Mouse (Mus musculus) hindbrain, embryonic 11.5 days (tissue): Measurements from ENCODE around the gene Tmem114. TPM values are rescaled to one million over a fixed set of nuclear protein-coding genes. Genes with fewer than 3 reads are reported as not detected.

Source experiments
- ATAC-seq: fragments of 200-750 bp; cut with Nextera tagmentation; 2 replicates; pipeline ENCODE4 v1.8.0; 2017; ENCODE audit warnings: mild to moderate bottlenecking, moderate TSS enrichment, moderate library complexity; ENCODE audit not compliant: low FRiP score
- DNase-seq: peaks from one replicate; pipeline ENCODE4 v3.0.0-alpha.2; 2015; ENCODE audit warnings: low spot score
- H3K27ac ChIP-seq: fragments of 300-500 bp; sonication (generic); 2 replicates; pipeline ENCODE4 v1.5.1; 2014; ENCODE audit warnings: mild to moderate bottlenecking, low read depth, low read length
- H3K27me3 ChIP-seq: fragments of 300-500 bp; sonication (generic); 2 replicates; pipeline ENCODE4 v1.6.1; 2014; ENCODE audit warnings: mild to moderate bottlenecking, low read length, moderate library complexity, mixed read lengths; ENCODE audit not compliant: control insufficient read depth, insufficient read depth
- H3K36me3 ChIP-seq: fragments of 300-500 bp; sonication (generic); 2 replicates; pipeline ENCODE4 v1.6.1; 2014; ENCODE audit warnings: mild to moderate bottlenecking, low read length, moderate library complexity, mixed read lengths; ENCODE audit not compliant: control insufficient read depth, insufficient read depth
- H3K4me1 ChIP-seq: fragments of 300-500 bp; sonication (generic); replicated peaks from 2 replicates; pipeline ENCODE4 v1.6.1; 2014; ENCODE audit warnings: low read length, mixed read lengths; ENCODE audit not compliant: control insufficient read depth, insufficient read depth
- H3K4me2 ChIP-seq: fragments of 300-500 bp; sonication (generic); replicated peaks from 2 replicates; pipeline ENCODE4 v1.6.1; 2014; ENCODE audit warnings: mild to moderate bottlenecking, low read depth, low read length
- H3K4me3 ChIP-seq: fragments of 300-500 bp; sonication (generic); 2 replicates; pipeline ENCODE4 v1.5.1; 2014; ENCODE audit warnings: low read depth, low read length
- H3K9ac ChIP-seq: fragments of 300-500 bp; sonication (generic); 2 replicates; pipeline ENCODE4 v1.6.1; 2014; ENCODE audit warnings: low read depth, low read length
- H3K9me3 ChIP-seq: fragments of 300-500 bp; sonication (generic); 2 replicates; pipeline ENCODE4 v1.6.1; 2016; ENCODE audit warnings: low read length; ENCODE audit not compliant: control insufficient read depth
- WGBS: fragments of 180-500 bp; shearing (Covaris S2); extraction: QIAGEN DNeasy Blood & Tissue Kit; methylation state at CpG from one replicate; pipeline ENCODE4 v1.1.7; 2014; 5-methylcytosine and 5-hydroxymethylcytosine counted together
- polyA plus RNA-seq: library from polyadenylated mRNA; unstranded; fragments of >200 nt; fragmentation: Nextera tagmentation; extraction: Ambion mirVana; gene quantifications from 2 replicates; pipeline ENCODE4 v1.2.1, GENCODE M21; 2014

The Tmem114 gene
- polyA plus RNA-seq, 1 experiment from 2014 or later, result 0.12 TPM

DNA sequence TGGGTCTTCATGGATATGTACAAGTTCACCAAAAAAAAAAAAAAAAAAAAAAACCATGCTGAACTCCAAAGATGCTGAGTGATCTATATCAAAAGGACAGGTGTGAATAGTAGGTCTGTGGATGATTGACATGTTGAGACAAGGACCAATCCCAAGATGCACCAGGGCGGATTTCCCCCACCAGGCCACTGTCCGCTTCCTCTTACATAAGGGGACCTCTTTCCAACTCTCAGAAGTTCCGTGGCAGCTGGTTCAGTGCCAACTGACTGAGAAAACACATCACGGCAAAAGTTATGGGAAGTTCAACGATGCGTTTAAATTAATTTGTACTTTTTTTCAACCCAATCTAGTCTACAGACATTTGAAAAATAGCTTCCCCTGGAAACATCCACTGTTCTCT is 25.1 kb downstream of the Tmem114 start:
- H3K4me2 ChIP-seq, result no peak overlapping the region
- H3K4me3 ChIP-seq, result no peak overlapping the region
- no peak overlapping the region for H3K27ac ChIP-seq
- ATAC-seq (no peak), DNase-seq (no peak)
- peaks cover 2% of the 10 kb centered on the region; the same call in 1 of the 2 replicates for H3K4me1 ChIP-seq
- no peaks in the 10 kb centered on the region for H3K9me3 ChIP-seq
- H3K9ac ChIP-seq, result no peak overlapping the region
- WGBS, result 91% methylated on average over 6 of the region's 6 CpGs
- H3K27me3 ChIP-seq, result no peaks in the 10 kb centered on the region
- H3K36me3 ChIP-seq, result no peaks in the 10 kb centered on the region

DNA sequence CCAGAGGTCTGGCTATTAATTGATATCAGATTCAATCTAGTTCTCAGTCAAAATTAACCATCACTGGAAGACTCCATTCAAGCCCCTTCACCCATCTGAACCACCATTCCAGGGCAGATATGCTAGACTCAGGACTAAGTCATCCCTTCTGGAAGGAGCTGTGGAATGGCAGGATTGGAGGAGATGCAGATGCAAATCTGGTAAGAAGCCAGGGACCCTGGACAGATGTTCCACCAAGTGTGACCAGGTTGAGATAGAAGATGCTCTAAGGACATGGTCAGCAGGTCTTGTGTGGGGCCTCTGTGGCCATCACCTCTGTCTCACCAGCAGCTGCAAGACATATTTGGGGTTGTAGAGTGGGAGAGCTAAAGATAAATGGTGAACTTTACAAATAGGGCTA is 30.0 kb downstream of the Tmem114 start:
- DNase-seq (no peak), ATAC-seq (no peak)
- Histone ChIP-seq H3K9me3 (no peaks in the 10 kb centered on the region), H3K27ac (no peak overlapping the region), H3K4me3 (no peak overlapping the region), H3K4me1 (no peaks in the 10 kb centered on the region), H3K27me3 (no peaks in the 10 kb centered on the region), H3K36me3 (no peaks in the 10 kb centered on the region), H3K4me2 (no peak overlapping the region), H3K9ac (no peak overlapping the region)

- WGBS, result 85% methylated on average over 1 of the region's 1 CpGs
- ATAC-seq, result no peak
- H3K4me3 ChIP-seq, result no peak overlapping the region
Measured at GRCm38 (mm10) chr16:8388491-8388890, 36.4 kb downstream of the Tmem114 start.

GRCm38 (mm10) chr16:8386386-8386785 is 38.5 kb downstream of the Tmem114 start:
- DNase-seq (no peak), ATAC-seq (no peak)
- no peaks in the 10 kb centered on the region for H3K27me3 ChIP-seq
- no peak overlapping the region for H3K4me2 ChIP-seq
- WGBS, result 71% methylated on average over 6 of the region's 6 CpGs
- no peak overlapping the region for H3K4me3 ChIP-seq
- no peak overlapping the region for H3K27ac ChIP-seq
- H3K9ac ChIP-seq, result no peak overlapping the region
- H3K9me3 ChIP-seq, result no peaks in the 10 kb centered on the region
- no peaks in the 10 kb centered on the region for H3K4me1 ChIP-seq
- no peaks in the 10 kb centered on the region for H3K36me3 ChIP-seq

More at GRCm38 (mm10) chr16:8388491-8388890, 36.4 kb downstream of the Tmem114 start:
- Histone ChIP-seq H3K27me3 (no peaks in the 10 kb centered on the region), H3K36me3 (no peaks in the 10 kb centered on the region), H3K27ac (no peak overlapping the region), H3K9ac (no peak overlapping the region), H3K4me2 (no peak overlapping the region), H3K4me1 (no peaks in the 10 kb centered on the region), H3K9me3 (no peaks in the 10 kb centered on the region)
- DNase-seq, result no peak

DNA sequence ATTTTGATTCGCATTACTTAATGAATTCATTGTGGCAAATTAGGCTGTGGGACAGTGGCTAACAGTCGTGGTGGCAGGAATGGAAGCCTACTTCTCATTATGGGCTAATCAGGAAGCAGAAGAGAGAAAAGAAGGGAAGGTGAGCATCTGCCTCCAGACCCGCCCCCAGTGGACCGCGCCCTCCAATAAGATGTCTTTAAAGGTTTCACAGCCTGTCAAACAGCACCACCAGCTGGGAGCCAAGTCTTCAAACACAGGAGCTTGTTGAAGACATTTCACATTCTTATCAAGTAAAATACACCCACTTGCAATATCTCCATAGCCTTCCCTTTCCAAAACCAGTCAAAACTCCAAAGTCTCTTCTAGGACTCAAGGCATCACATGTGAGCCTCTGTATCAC is 39.3 kb downstream of the Tmem114 start:
- no peak overlapping the region for H3K4me3 ChIP-seq
- H3K36me3 ChIP-seq, result no peaks in the 10 kb centered on the region
- no peaks in the 10 kb centered on the region for H3K4me1 ChIP-seq
- H3K4me2 ChIP-seq, result no peak overlapping the region
- H3K9ac ChIP-seq, result no peak overlapping the region
- ATAC-seq (no peak), DNase-seq (no peak)
- 73% methylated on average over 5 of the region's 5 CpGs for WGBS
- H3K27ac ChIP-seq, result no peak overlapping the region
- H3K27me3 ChIP-seq, result no peaks in the 10 kb centered on the region
- H3K9me3 ChIP-seq, result no peaks in the 10 kb centered on the region

DNA sequence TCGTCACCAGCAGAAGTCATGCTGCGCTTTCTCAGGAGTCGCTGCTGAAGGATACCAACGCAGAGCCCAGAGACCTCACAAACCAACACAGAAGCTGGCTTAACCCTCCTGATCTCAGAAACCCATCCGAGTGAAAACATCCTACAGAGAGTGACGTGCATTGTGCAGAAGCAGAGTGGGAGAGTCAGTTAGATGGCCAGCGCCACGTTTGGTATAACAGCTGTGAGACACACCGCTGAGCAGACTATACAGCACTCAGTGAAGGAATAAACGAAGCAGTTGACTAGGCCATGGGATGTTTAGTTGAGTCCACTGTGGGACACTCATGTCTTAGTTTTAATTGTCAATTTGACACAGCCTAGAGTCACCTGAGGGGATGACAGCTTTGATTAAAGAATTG is 40.2 kb downstream of the Tmem114 start:
- H3K4me1 ChIP-seq, result no peaks in the 10 kb centered on the region
- no peak overlapping the region for H3K9ac ChIP-seq
- 72% methylated on average over 10 of the region's 10 CpGs for WGBS
- H3K36me3 ChIP-seq, result no peaks in the 10 kb centered on the region
- no peak overlapping the region for H3K27ac ChIP-seq
- H3K4me3 ChIP-seq, result no peak overlapping the region
- DNase-seq (no peak), ATAC-seq (no peak)
- H3K9me3 ChIP-seq, result no peaks in the 10 kb centered on the region
- H3K4me2 ChIP-seq, result no peak overlapping the region
- H3K27me3 ChIP-seq, result no peaks in the 10 kb centered on the region

- no peaks in the 10 kb centered on the region for H3K4me1 ChIP-seq
- DNase-seq (no peak), ATAC-seq (no peak)
- WGBS, result 82% methylated on average over 9 of the region's 9 CpGs
- H3K4me2 ChIP-seq, result no peak overlapping the region
- no peak overlapping the region for H3K9ac ChIP-seq
- H3K27ac ChIP-seq, result no peak overlapping the region
- no peaks in the 10 kb centered on the region for H3K36me3 ChIP-seq
- no peaks in the 10 kb centered on the region for H3K27me3 ChIP-seq
- no peaks in the 10 kb centered on the region for H3K9me3 ChIP-seq
- no peak overlapping the region for H3K4me3 ChIP-seq
Measured at GRCm38 (mm10) chr16:8383396-8383795, 41.5 kb downstream of the Tmem114 start.

DNA sequence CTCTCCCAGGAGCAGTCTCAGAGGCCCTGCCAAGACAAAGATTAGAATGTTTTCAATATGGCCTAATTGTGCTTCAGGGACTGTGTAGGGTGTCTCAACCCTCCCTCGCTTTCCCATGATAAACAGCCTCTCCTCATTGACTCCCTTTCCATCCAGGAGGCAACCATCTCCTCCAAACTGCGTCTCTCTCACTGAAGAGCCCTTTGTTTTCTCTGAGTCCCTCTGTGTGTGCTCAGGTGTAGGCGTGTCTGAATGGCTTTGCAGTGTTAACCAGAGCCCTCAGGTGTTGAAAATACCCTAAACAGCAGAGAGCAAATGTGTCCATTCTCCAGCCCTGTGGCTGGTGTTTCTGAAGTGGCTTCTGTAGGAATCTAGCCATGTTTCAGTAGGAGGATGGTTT is 61.9 kb downstream of the Tmem114 start:
- no peak overlapping the region for H3K9ac ChIP-seq
- DNase-seq (no peak), ATAC-seq (no peak)
- H3K4me1 ChIP-seq, result no peaks in the 10 kb centered on the region
- H3K36me3 ChIP-seq, result no peaks in the 10 kb centered on the region
- WGBS, result 81% methylated on average over 3 of the region's 3 CpGs
- H3K4me2 ChIP-seq, result no peak overlapping the region
- H3K27me3 ChIP-seq, result no peaks in the 10 kb centered on the region
- H3K4me3 ChIP-seq, result no peak overlapping the region
- no peaks in the 10 kb centered on the region for H3K9me3 ChIP-seq
- no peak overlapping the region for H3K27ac ChIP-seq
